Mouse (Mus musculus) ovary, adult 2 months (tissue): ENCODE results near the gene Rps7. TPM values are rescaled to one million over a fixed set of nuclear protein-coding genes. Genes with fewer than 3 reads are reported as not detected.

Experiments
- polyA plus RNA-seq: library from polyadenylated mRNA; depleted of rRNA; stranded (reverse); fragments of >200 nt; gene quantifications from 2 replicates; pipeline ENCODE4 v1.2.3, GENCODE M21; 2012; rRNA removed

Gene Rps7
- 196 and 304 TPM in 2 replicates for polyA plus RNA-seq

DNA sequence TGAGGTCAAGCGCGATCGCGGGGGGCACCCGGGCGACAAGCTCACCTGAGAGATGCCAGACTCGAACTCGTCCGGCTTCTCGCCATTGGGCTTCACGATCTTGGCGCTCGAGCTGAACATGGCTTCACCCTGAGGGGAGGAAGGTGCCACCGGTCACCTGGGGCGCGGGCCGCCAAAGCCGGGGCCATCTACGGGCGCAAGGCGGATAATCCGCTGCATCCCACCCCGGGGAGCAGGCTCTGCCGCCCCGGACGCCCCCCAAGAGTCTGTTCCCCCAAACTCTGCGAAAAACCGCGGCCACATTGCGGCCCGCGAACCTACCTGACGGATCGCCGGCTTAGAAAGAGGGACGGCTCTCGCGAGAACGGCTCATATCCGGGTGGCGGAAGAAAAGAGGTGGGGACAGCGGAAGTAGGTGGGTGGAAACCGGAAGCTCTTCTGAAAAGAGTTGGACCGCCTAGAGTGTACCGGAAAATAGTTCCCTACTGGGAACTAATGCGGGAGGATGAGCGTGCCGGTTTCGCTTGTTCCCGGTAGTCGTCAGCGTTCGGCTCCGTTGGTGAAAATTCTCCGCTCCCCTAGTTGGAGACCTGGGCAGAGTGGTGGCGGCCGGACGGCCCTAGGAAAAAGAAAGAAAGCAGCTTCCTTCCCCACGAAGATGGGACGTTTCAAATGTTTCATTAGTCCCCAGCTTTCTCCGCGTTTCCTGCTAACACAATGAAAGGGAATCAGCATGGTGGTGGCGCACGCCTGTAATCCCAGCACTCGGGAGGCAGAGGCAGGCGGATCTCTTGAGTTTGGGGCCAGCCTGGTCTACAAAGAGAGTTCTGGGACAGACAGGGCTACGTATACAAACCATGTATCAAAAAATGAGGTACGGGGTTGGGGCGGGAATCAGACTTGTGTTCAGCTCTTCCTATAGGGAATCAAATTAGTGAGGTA, at the start of gene Rps7:
Rps7 (minus strand) TSS at position 419 of the 942 bp plus-strand sequence.

DNA sequence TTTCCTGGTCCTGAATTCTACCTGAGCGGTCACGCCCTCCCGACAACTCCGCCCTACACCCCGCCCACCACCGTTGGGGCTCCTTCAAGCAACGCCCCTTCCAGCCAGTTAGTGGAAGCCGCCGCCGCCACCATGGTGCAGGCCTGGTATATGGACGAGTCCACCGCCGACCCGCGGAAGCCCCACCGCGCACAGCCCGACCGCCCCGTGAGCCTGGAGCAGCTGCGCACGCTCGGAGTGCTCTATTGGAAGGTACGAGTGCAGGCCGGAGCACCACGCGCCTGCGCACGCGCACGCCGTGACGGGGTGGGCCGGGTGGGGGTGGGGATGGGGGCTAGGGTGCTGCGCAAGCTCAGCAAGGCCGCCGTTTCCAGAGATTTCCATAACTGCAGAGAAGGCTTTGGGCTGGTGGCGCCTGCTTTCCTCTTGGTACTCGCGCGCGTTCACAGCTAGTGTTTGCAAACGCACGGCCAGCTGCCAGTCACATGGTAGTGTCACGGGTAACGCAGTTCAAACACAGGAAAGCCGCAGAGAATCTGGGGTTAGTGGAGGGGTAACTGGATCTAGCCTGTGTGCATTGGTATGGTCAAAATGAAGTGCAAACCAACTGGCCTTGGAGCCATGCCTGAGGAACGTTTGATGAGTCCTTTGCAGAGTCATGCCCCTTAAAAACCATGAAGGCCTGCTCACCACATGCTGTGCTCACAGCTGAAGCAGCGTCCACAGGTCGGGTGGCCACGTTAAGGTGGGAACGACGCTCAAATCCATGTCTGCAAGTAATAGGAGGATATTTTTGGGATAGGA, 39.6 kb upstream of the Rps7 start, which contains the start of gene Adi1:
Adi1 (plus strand) TSS at position 111 of the 804 bp plus-strand sequence.

DNA sequence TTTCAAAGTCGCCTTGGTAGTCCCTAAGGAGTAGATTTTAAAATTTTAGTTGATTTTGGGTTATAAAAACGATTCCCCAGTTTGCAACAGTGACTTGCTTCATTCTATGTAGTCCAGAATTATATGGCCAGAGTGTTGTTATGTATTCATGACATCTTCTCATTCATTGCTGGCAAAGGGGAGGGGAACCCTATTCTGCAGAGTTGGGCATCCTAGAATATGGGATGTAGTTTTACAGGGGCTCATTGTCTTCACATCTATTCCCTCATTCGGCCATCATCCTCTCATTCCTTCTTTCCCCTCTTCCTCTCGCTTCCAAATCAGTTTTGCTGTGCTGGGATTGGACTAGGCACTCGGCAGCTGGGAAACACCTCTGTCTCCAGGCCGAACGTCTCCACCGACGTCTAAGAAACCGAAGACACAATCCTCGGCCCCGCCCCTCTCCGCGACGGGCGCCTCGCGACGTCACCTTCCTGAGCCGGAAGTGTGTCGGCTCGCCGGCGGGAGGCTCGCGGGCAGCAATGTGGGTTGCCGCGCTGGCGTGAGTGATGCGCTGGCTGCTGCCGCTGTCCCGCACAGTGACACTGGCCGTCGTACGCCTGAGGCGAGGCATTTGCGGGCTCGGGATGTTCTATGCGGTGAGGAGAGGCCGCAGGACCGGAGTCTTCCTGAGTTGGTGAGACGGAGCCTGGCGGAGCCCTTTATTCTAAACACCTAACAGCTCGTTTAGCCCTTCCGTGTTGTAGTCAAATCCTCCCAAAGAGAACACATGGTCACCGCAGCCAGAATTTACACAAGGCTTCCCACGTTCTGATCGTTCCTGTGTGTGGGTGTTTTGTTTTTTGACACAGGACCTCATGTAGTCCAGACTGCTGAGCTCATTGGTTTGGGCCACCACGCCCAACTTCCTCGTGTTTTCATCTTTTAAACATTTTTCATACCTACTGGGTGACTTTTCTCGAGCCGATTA, 13.7 kb upstream of the Rps7 start, which contains the start of gene Rnaseh1:
Rnaseh1 (plus strand) TSS at position 462 of the 970 bp plus-strand sequence.

DNA sequence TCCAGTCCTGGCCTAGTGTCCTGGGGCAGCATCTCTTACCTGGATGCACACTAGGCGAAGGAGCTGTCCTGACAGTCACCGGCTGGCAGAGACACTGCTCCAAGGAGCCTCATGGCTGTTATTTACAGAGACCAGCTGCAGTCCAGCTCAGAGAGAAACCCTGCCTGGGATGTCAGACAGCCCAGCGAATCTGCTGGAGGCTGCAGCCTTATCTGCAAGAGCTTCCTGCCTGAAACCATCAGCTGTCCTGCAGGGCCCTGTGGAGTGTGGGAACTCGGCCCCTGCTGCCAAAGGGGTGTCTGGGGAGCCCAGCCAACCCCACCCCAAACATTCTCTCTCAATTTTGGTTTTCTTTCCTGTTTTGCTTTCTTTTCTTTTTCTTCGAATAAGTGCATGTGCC, 12.6 kb downstream of the Rps7 start, which contains the start of gene Colec11:
Colec11 (minus strand) TSS at position 183 of the 400 bp plus-strand sequence.

GRCm38 (mm10) chr12:28582423-28582822, 53.3 kb downstream of the Rps7 start, which contains the start of gene Allc:
Allc (minus strand) TSS chr12:28582523.

Other genes starting within 250 kb of the Rps7 start
- not detected in 2 replicates for gene Dcdc2c, start 83.6 kb downstream of the Rps7 start, polyA plus RNA-seq
- not detected in 2 replicates for gene Allc, start 53.4 kb downstream of the Rps7 start, polyA plus RNA-seq
- 6.9 and 9.4 TPM in 2 replicates for gene Colec11, start 12.6 kb downstream of the Rps7 start, polyA plus RNA-seq
- gene Rnaseh1, start 13.6 kb upstream of the Rps7 start, polyA plus RNA-seq = 11.7 and 11.9 TPM in 2 replicates
- gene Adi1, start 39.3 kb upstream of the Rps7 start, polyA plus RNA-seq = 8.5 and 11.8 TPM in 2 replicates
- gene Trappc12, start 114.5 kb upstream of the Rps7 start, polyA plus RNA-seq = 28.6 and 30.4 TPM in 2 replicates
- gene Eipr1, start 115.8 kb upstream of the Rps7 start, polyA plus RNA-seq = 36.9 and 47.2 TPM in 2 replicates